Mouse (Mus musculus) B cell, adult 2 months (primary cell): ENCODE measurements around the gene Pde4c.

Source experiments
- DNase-seq, 2 experiments: peaks; one replicate each; pipeline ENCODE4 v3.0.0; 2022

Pde4c gene

GRCm38 (mm10) chr8:70794215-70794614, 70.7 kb downstream of the Pde4c start:
- DNase-seq, result no peak

- no peak for DNase-seq
Observed at GRCm38 (mm10) chr8:70795370-70795769, 71.8 kb downstream of the Pde4c start.

- no peak for DNase-seq
Observed at GRCm38 (mm10) chr8:70796403-70797080, 73.0 kb downstream of the Pde4c start.

DNA sequence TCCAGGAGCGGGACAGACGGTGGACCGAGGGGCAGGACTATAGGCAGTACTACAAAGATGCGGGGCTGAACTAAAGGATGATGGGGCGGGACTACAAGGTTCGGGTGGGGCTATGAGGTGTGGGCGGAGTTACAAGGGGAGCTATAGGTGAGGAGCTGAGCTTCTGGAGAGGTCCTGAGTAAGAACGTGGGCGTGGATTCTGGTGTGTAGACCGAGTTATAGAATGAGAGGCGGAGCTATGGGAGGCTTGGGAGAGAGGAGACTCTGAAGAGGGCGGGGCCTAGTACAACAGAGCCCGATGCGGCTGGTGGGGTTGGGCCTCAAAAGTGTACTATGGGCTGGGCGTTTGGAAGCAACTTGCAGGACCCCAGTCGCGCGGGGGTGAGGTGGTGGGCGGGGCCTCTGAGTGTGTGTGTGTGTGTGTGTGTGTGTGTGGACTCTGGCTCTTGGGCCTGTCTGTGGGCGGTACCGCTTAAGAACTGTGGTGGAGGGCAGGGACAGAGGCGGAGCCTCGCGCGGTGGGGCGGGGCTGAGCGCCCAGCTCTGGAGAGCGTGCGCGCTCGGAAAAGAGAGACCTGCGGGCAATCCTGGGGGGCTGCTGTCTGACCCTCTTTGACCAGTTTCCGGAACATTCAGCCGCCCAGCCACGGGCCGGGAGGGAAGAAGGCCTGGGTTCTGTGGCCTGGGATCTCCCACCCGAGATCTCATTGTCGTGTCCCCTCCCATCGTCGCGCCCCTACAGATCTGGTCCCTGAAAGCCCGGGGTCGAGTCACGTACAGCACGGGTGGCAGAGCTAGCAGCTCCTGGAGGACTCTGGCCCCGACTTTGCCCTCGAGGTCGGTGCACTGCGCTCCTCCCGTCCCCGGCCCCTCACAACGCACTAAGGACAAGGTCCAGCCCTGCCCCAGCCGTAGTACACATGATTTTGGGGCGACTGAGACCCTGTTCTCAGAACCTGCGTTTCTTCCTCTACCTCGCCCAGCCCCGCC, 73.9 kb downstream of the Pde4c start:
- DNase-seq, result peak; percentile 85 to 86

GRCm38 (mm10) chr8:70798281-70798680, 74.8 kb downstream of the Pde4c start:
- DNase-seq, result no peak

DNA sequence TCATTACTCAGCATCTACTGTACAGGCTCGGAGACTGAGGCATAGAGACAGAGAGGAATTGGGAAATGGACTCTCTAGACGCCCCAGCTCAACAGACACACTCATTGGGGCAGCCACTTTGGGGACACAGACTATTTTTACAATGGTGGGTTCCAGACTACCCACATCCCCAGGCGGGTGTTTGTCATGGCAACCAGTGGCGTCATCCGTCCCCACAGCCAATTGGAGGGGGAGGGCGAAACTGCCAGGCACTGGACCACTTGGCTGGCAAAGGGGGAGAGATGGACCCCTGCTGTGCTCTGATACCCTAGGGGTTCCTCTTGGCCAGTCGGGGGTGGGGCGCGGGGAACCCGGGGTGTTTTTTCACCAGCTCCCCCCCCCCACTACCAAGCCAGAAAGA, 77.1 kb downstream of the Pde4c start:
- DNase-seq, result peak; percentile 49 to 53
